Mouse (Mus musculus) embryonic facial prominence, embryonic 12.5 days (tissue): ENCODE results near the gene Nhsl2. TPM values are rescaled to one million over a fixed set of nuclear protein-coding genes. Genes with fewer than 3 reads are reported as not detected.
A peak's percentile ranks its signal among the peaks of the same experiment; 100 is the strongest.

ENCODE experiments used
- ATAC-seq: fragments of 200-750 bp; cut with Nextera tagmentation; 2 replicates; pipeline ENCODE4 v1.8.0; 2017; ENCODE audit not compliant: insufficient number of reproducible peaks, insufficient read depth, low FRiP score, low TSS enrichment
- H3K27ac ChIP-seq: fragments of 300-500 bp; sonication (generic); 2 replicates; pipeline ENCODE4 v1.5.1; 2016; ENCODE audit warnings: mild to moderate bottlenecking
- H3K27me3 ChIP-seq: fragments of 300-500 bp; sonication (generic); 2 replicates; pipeline ENCODE4 v1.6.1; 2016; ENCODE audit warnings: mild to moderate bottlenecking, moderate library complexity
- H3K36me3 ChIP-seq: fragments of 300-500 bp; sonication (generic); 2 replicates; pipeline ENCODE4 v1.6.1; 2016; ENCODE audit warnings: mild to moderate bottlenecking
- H3K4me1 ChIP-seq: fragments of 300-500 bp; sonication (generic); 2 replicates; pipeline ENCODE4 v1.6.1; 2016
- H3K4me2 ChIP-seq: fragments of 300-500 bp; sonication (generic); replicated peaks from 2 replicates; pipeline ENCODE4 v1.6.1; 2016; ENCODE audit warnings: mild to moderate bottlenecking, moderate library complexity
- H3K4me3 ChIP-seq: fragments of 300-500 bp; sonication (generic); 2 replicates; pipeline ENCODE4 v1.5.1; 2016; ENCODE audit warnings: mild to moderate bottlenecking
- H3K9ac ChIP-seq: fragments of 300-500 bp; sonication (generic); 2 replicates; pipeline ENCODE4 v1.6.1; 2016; ENCODE audit warnings: mild to moderate bottlenecking, moderate library complexity
- H3K9me3 ChIP-seq: fragments of 300-500 bp; sonication (generic); 2 replicates; pipeline ENCODE4 v1.6.1; 2016; ENCODE audit warnings: mild to moderate bottlenecking, moderate library complexity
- WGBS: fragments of 180-500 bp; shearing (Covaris S2); methylation state at CpG from one replicate; pipeline ENCODE4 v1.1.7; 2016; 5-methylcytosine and 5-hydroxymethylcytosine counted together
- polyA plus RNA-seq: library from polyadenylated mRNA; unstranded; fragments of >200 nt; fragmentation: Nextera tagmentation; extraction: Ambion mirVana; gene quantifications from 2 replicates; pipeline ENCODE4 v1.2.1, GENCODE M21; 2016

Nhsl2 gene
- polyA plus RNA-seq, 1 experiment from 2014 or later: 20.1 TPM

- no peak for ATAC-seq
- H3K27me3 ChIP-seq: 0 out of 2 replicates have a peak, but pooled peaks cover 12% of the 10 kb centered on the region
- H3K4me3 ChIP-seq: no peak overlapping the region
- no peak overlapping the region for H3K27ac ChIP-seq
- no peak overlapping the region for H3K9ac ChIP-seq
- H3K4me1 ChIP-seq: no peaks in the 10 kb centered on the region
- WGBS: 81% methylated on average over 2 of the region's 2 CpGs
- no peaks in the 10 kb centered on the region for H3K36me3 ChIP-seq
- H3K4me2 ChIP-seq: no peak overlapping the region
- H3K9me3 ChIP-seq: no peaks in the 10 kb centered on the region
Observed at GRCm38 (mm10) chrX:101929131-101929530, 79.9 kb downstream of the Nhsl2 start.

GRCm38 (mm10) chrX:101930301-101930700 is 81.1 kb downstream of the Nhsl2 start:
- no peak overlapping the region for H3K9ac ChIP-seq
- 87% methylated on average over 6 of the region's 6 CpGs for WGBS
- H3K9me3 ChIP-seq: no peaks in the 10 kb centered on the region
- H3K4me3 ChIP-seq: no peak overlapping the region
- 0 out of 2 replicates have a peak, but pooled peaks cover 12% of the 10 kb centered on the region for H3K27me3 ChIP-seq
- no peak overlapping the region for H3K4me2 ChIP-seq
- H3K27ac ChIP-seq: no peak overlapping the region
- H3K36me3 ChIP-seq: no peaks in the 10 kb centered on the region
- no peaks in the 10 kb centered on the region for H3K4me1 ChIP-seq
- ATAC-seq: no peak

GRCm38 (mm10) chrX:101931016-101931415 is 81.8 kb downstream of the Nhsl2 start:
- H3K9me3 ChIP-seq: no peaks in the 10 kb centered on the region
- WGBS: 64% methylated on average over 5 of the region's 5 CpGs
- no peaks in the 10 kb centered on the region for H3K36me3 ChIP-seq
- ATAC-seq: no peak
- H3K9ac ChIP-seq: no peak overlapping the region
- no peak overlapping the region for H3K27ac ChIP-seq
- H3K4me3 ChIP-seq: no peak overlapping the region
- 0 out of 2 replicates have a peak, but pooled peaks cover 12% of the 10 kb centered on the region for H3K27me3 ChIP-seq
- H3K4me1 ChIP-seq: no peaks in the 10 kb centered on the region
- H3K4me2 ChIP-seq: no peak overlapping the region

- 0 out of 2 replicates have a peak, but pooled peaks cover 12% of the 10 kb centered on the region for H3K27me3 ChIP-seq
- H3K36me3 ChIP-seq: no peaks in the 10 kb centered on the region
- no peak overlapping the region for H3K27ac ChIP-seq
- no peaks in the 10 kb centered on the region for H3K9me3 ChIP-seq
- H3K4me3 ChIP-seq: no peak overlapping the region
- 87% methylated on average over 7 of the region's 7 CpGs for WGBS
- ATAC-seq: no peak
- H3K9ac ChIP-seq: no peak overlapping the region
- no peak overlapping the region for H3K4me2 ChIP-seq
- no peaks in the 10 kb centered on the region for H3K4me1 ChIP-seq
Observed at GRCm38 (mm10) chrX:101932244-101932643, 83.1 kb downstream of the Nhsl2 start.

GRCm38 (mm10) chrX:101933346-101933745 is 84.2 kb downstream of the Nhsl2 start:
- Histone ChIP-seq H3K27ac (no peak overlapping the region), H3K36me3 (no peaks in the 10 kb centered on the region), H3K9me3 (no peaks in the 10 kb centered on the region), H3K27me3 (peaks cover 12% of the 10 kb centered on the region; the same call in 1 of the 2 replicates), H3K4me3 (no peak overlapping the region), H3K4me1 (no peaks in the 10 kb centered on the region), H3K9ac (no peak overlapping the region), H3K4me2 (no peak overlapping the region)
- no peak for ATAC-seq
- 84% methylated on average over 5 of the region's 5 CpGs for WGBS

GRCm38 (mm10) chrX:101935291-101935840 is 86.2 kb downstream of the Nhsl2 start:
- no peak overlapping the region for H3K27ac ChIP-seq
- H3K4me3 ChIP-seq: no peak overlapping the region
- no peak overlapping the region for H3K4me2 ChIP-seq
- H3K27me3 ChIP-seq: peaks cover 9% of the 10 kb centered on the region; the same call in 1 of the 2 replicates
- ATAC-seq: no peak
- H3K36me3 ChIP-seq: no peaks in the 10 kb centered on the region
- H3K4me1 ChIP-seq: no peaks in the 10 kb centered on the region; the same call in 1 of the 2 replicates
- 47% methylated on average over 3 of the region's 3 CpGs for WGBS
- H3K9ac ChIP-seq: no peak overlapping the region
- no peaks in the 10 kb centered on the region for H3K9me3 ChIP-seq

- Histone ChIP-seq H3K9ac (no peak overlapping the region), H3K27ac (no peak overlapping the region), H3K27me3 (peaks cover 6% of the 10 kb centered on the region), H3K4me1 (peaks cover 17% of the 10 kb centered on the region; the same call in 1 of the 2 replicates), H3K9me3 (no peaks in the 10 kb centered on the region), H3K36me3 (no peaks in the 10 kb centered on the region), H3K4me3 (no peak overlapping the region), H3K4me2 (no peak overlapping the region)
- 87% methylated on average over 5 of the region's 5 CpGs for WGBS
- ATAC-seq: no peak
Observed at GRCm38 (mm10) chrX:101939486-101939885, 90.3 kb downstream of the Nhsl2 start.

- peak; percentile 94 for ATAC-seq
- no peak overlapping the region for H3K4me2 ChIP-seq
- peaks cover 10% of the 10 kb centered on the region for H3K27me3 ChIP-seq
Observed at GRCm38 (mm10) chrX:101942461-101942896, 93.3 kb downstream of the Nhsl2 start.

GRCm38 (mm10) chrX:101943743-101944142 is 94.6 kb downstream of the Nhsl2 start:
- ATAC-seq: no peak
- no peak overlapping the region for H3K9ac ChIP-seq
- 0 out of 2 replicates have a peak overlapping the region, but pooled peaks have one; percentile 60 for H3K27ac ChIP-seq
- WGBS: 53% methylated on average over 2 of the region's 2 CpGs
- H3K4me3 ChIP-seq: no peak overlapping the region
- no peak overlapping the region for H3K4me2 ChIP-seq
- no peaks in the 10 kb centered on the region for H3K9me3 ChIP-seq
- H3K27me3 ChIP-seq: peaks cover 10% of the 10 kb centered on the region
- peaks cover 20% of the 10 kb centered on the region; the same call in 1 of the 2 replicates for H3K4me1 ChIP-seq
- no peaks in the 10 kb centered on the region for H3K36me3 ChIP-seq

More at GRCm38 (mm10) chrX:101942461-101942896, 93.3 kb downstream of the Nhsl2 start:
- no peak overlapping the region for H3K4me3 ChIP-seq
- H3K9me3 ChIP-seq: no peaks in the 10 kb centered on the region
- no peak overlapping the region for H3K9ac ChIP-seq
- H3K36me3 ChIP-seq: no peaks in the 10 kb centered on the region
- 13% methylated on average over 6 of the region's 6 CpGs for WGBS
- peaks cover 20% of the 10 kb centered on the region; the same call in 1 of the 2 replicates for H3K4me1 ChIP-seq
- peak overlapping the region; percentile 73 for H3K27ac ChIP-seq

GRCm38 (mm10) chrX:101944761-101945330 is 95.7 kb downstream of the Nhsl2 start:
- Histone ChIP-seq H3K4me1 (peaks cover 20% of the 10 kb centered on the region; the same call in 1 of the 2 replicates), H3K4me2 (no peak overlapping the region), H3K27me3 (peaks cover 10% of the 10 kb centered on the region), H3K9ac (no peak overlapping the region), H3K9me3 (no peaks in the 10 kb centered on the region), H3K27ac (no peak overlapping the region), H3K4me3 (no peak overlapping the region), H3K36me3 (no peaks in the 10 kb centered on the region)
- WGBS: 71% methylated on average over 2 of the region's 2 CpGs
- ATAC-seq: no peak

GRCm38 (mm10) chrX:101952436-101952835 is 103.3 kb downstream of the Nhsl2 start:
- H3K27me3 ChIP-seq: peaks cover 19% of the 10 kb centered on the region; the same call in 1 of the 2 replicates
- H3K9me3 ChIP-seq: no peaks in the 10 kb centered on the region
- no peak overlapping the region for H3K4me2 ChIP-seq
- no peak overlapping the region for H3K9ac ChIP-seq
- H3K4me3 ChIP-seq: no peak overlapping the region
- no peak overlapping the region for H3K27ac ChIP-seq
- no peaks in the 10 kb centered on the region for H3K4me1 ChIP-seq
- WGBS: 86% methylated on average over 6 of the region's 6 CpGs
- no peaks in the 10 kb centered on the region for H3K36me3 ChIP-seq
- no peak for ATAC-seq

GRCm38 (mm10) chrX:101953256-101953655 is 104.1 kb downstream of the Nhsl2 start:
- Histone ChIP-seq H3K27ac (no peak overlapping the region), H3K27me3 (peaks cover 19% of the 10 kb centered on the region; the same call in 1 of the 2 replicates), H3K4me1 (no peaks in the 10 kb centered on the region), H3K4me3 (no peak overlapping the region), H3K4me2 (no peak overlapping the region), H3K9me3 (no peaks in the 10 kb centered on the region), H3K36me3 (no peaks in the 10 kb centered on the region), H3K9ac (no peak overlapping the region)
- 89% methylated on average over 2 of the region's 2 CpGs for WGBS
- ATAC-seq: no peak
